Mouse (Mus musculus) bone marrow, adult 2 months (tissue): ENCODE results near the gene Aven. TPM values are rescaled to one million over a fixed set of nuclear protein-coding genes. Genes with fewer than 3 reads are reported as not detected.

Experiments used
- H3K27ac ChIP-seq: fragments of 200-500 bp; 2 replicates; pipeline ENCODE4 v1.5.1; 2012; ENCODE audit warnings: low read depth, mild to moderate bottlenecking, control low read depth, inconsistent platforms, low read length; ENCODE audit not compliant: control insufficient read depth, poor library complexity, insufficient read depth
- H3K4me1 ChIP-seq: fragments of 200-500 bp; 2 replicates; pipeline ENCODE4 v1.6.1; 2011; ENCODE audit warnings: low read length; ENCODE audit not compliant: control insufficient read depth, insufficient read depth
- H3K4me3 ChIP-seq: fragments of 200-500 bp; replicated peaks from 2 replicates; pipeline ENCODE3; 2011; ENCODE audit warnings: mild to moderate bottlenecking, low read depth, low read length, control low read depth; ENCODE audit not compliant: control insufficient read depth
- CTCF ChIP-seq: fragments of 200-500 bp; IDR thresholded peaks from 2 replicates; pipeline ENCODE4 v1.5.1; 2011; ENCODE audit warnings: low read length, control low read depth; ENCODE audit not compliant: control insufficient read depth, insufficient read depth
- POLR2A ChIP-seq: fragments of 200-500 bp; IDR thresholded peaks from 2 replicates; pipeline ENCODE4 v1.6.1; 2011; ENCODE audit warnings: low read depth, mild to moderate bottlenecking, control low read depth, low read length, borderline replicate concordance; ENCODE audit not compliant: control insufficient read depth
- WGBS: fragments of 180-500 bp; shearing (Covaris S2); methylation state at CpG from one replicate; pipeline ENCODE4 v1.1.7; 2018; 5-methylcytosine and 5-hydroxymethylcytosine counted together
- polyA plus RNA-seq: library from polyadenylated mRNA; stranded (reverse); fragments of >200 nt; gene quantifications from 2 replicates; pipeline ENCODE4 v1.2.4, GENCODE M21; 2011; ENCODE audit warnings: low replicate concordance; ENCODE audit not compliant: missing spikeins, insufficient read depth, insufficient read length

Aven gene
- polyA plus RNA-seq, 1 experiment = 11.1 TPM

- Histone ChIP-seq H3K4me1 (no peaks in the 10 kb centered on the region), H3K27ac (peak within 1 kb of the TSS; percentile 72), H3K4me3 (peak within 1 kb of the TSS; percentile 77)
- under 1% methylated on average over 49 of the region's 49 CpGs for WGBS
- TF ChIP-seq POLR2A = peak; percentile 91; the same call in 1 of the 2 replicates
- TF ChIP-seq CTCF = no peak
These were observed 37.8 kb upstream of the Aven start, which contains the start of gene Emc7 for GRCm38 (mm10) chr2:112454862-112455564. Gene Emc7 (plus strand): TSS chr2:112454997.

- Histone ChIP-seq H3K4me3 (no peak overlapping the region), H3K27ac (no peak overlapping the region), H3K4me1 (no peaks in the 10 kb centered on the region)
- TF ChIP-seq POLR2A = no peak
- 84% methylated on average over 3 of the region's 3 CpGs for WGBS
These were observed 32.2 kb upstream of the Aven start for GRCm38 (mm10) chr2:112460557-112460956.

GRCm38 (mm10) chr2:112469542-112469941, 23.2 kb upstream of the Aven start:
- no peak for TF ChIP-seq CTCF
- no peak for TF ChIP-seq POLR2A

GRCm38 (mm10) chr2:112470961-112471381, 21.8 kb upstream of the Aven start:
- TF ChIP-seq CTCF = no peak
- no peak for TF ChIP-seq POLR2A
- H3K4me1 ChIP-seq = no peaks in the 10 kb centered on the region
- 92% methylated on average over 5 of the region's 5 CpGs for WGBS
- no peak overlapping the region for H3K4me3 ChIP-seq
- H3K27ac ChIP-seq = no peak overlapping the region

More at GRCm38 (mm10) chr2:112469542-112469941, 23.2 kb upstream of the Aven start:
- Histone ChIP-seq H3K27ac (no peak overlapping the region), H3K4me3 (no peak overlapping the region), H3K4me1 (no peaks in the 10 kb centered on the region)

GRCm38 (mm10) chr2:112472076-112472475, 20.7 kb upstream of the Aven start:
- H3K4me3 ChIP-seq = no peak overlapping the region
- H3K27ac ChIP-seq = no peak overlapping the region
- 92% methylated on average over 2 of the region's 2 CpGs for WGBS
- no peaks in the 10 kb centered on the region for H3K4me1 ChIP-seq
- TF ChIP-seq CTCF = no peak
- no peak for TF ChIP-seq POLR2A

- H3K27ac ChIP-seq = no peak overlapping the region
- H3K4me3 ChIP-seq = no peak overlapping the region
- H3K4me1 ChIP-seq = no peaks in the 10 kb centered on the region
- 41% methylated on average over 5 of the region's 5 CpGs for WGBS
- TF ChIP-seq POLR2A (no peak), CTCF (no peak)
These were observed 17.6 kb upstream of the Aven start for GRCm38 (mm10) chr2:112474997-112475724.

- H3K4me3 ChIP-seq = no peak overlapping the region
- TF ChIP-seq CTCF = no peak
- TF ChIP-seq POLR2A = no peak
- H3K27ac ChIP-seq = no peak overlapping the region
- H3K4me1 ChIP-seq = no peaks in the 10 kb centered on the region
- 78% methylated on average over 6 of the region's 6 CpGs for WGBS
These were observed 16.2 kb upstream of the Aven start for GRCm38 (mm10) chr2:112476554-112476953.

GRCm38 (mm10) chr2:112480669-112481068, 12.1 kb upstream of the Aven start, which contains the start of gene Chrm5:
Gene Chrm5 (minus strand): TSS chr2:112480769.
- H3K4me3 ChIP-seq = no peak within 1 kb of the TSS
- no peaks in the 10 kb centered on the region for H3K4me1 ChIP-seq
- no peak for TF ChIP-seq CTCF
- no peak for TF ChIP-seq POLR2A
- no peak within 1 kb of the TSS for H3K27ac ChIP-seq
- 83% methylated on average over 5 of the region's 5 CpGs for whole genome bisulfite sequencing

GRCm38 (mm10) chr2:112481564-112481963, 11.2 kb upstream of the Aven start:
- TF ChIP-seq POLR2A = no peak
- no peak for TF ChIP-seq CTCF
- 0% methylated on average over 2 of the region's 2 CpGs for WGBS
- H3K4me3 ChIP-seq = no peak overlapping the region

More at GRCm38 (mm10) chr2:112481564-112481963, 11.2 kb upstream of the Aven start:
- Histone ChIP-seq H3K4me1 (no peaks in the 10 kb centered on the region), H3K27ac (no peak overlapping the region)
